Mouse (Mus musculus): ENCODE data around the gene Tspan11.

GRCm38 (mm10) chr6:127981176-127981575 lies 93.8 kb downstream of the Tspan11 start:
- TF ChIP-seq CTCF (IDR thresholded peaks at IDR 0.05; ENCODE audit: control insufficient read depth, insufficient read depth, low read length) (no peak), POLR2A (IDR thresholded peaks at IDR 0.05; ENCODE audit: borderline replicate concordance, control insufficient read depth, low read depth, low read length) (no peak)

Measured in bone marrow, adult 2 months (tissue).